Mouse (Mus musculus): ENCODE results near the gene Rad50.

Rad50 gene

GRCm38 (mm10) chr11:53635590-53636182 lies 71.4 kb downstream of the Rad50 start:
- DNase-seq (ENCODE audit: extremely low spot score, low spot score) = no peak

DNA sequence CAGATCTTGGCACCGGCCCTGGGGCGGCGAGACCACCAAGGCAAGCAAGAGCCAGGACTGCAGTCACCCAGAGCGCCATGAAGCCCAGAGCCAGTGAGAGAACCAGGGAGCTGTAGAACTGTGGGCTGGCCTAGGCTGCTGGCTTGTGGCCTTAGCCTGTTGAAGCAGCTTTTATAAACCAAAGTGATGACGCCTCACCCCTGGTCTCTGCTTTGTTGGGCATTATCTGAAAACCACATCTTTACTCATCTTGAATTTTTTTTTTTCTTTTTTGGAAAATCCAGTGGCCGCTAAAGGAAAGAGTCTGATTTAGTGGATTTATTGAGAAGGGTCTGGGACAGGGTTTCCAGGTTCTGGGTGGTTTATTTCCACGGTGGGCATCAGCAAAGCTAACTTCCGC lies 72.6 kb downstream of the Rad50 start, which contains the start of gene Il13:
Gene Il13, minus strand, starts transcription at position 147 of the 400 bp plus-strand sequence.
- DNase-seq (ENCODE audit: extremely low spot score, low spot score) = no peak

DNA sequence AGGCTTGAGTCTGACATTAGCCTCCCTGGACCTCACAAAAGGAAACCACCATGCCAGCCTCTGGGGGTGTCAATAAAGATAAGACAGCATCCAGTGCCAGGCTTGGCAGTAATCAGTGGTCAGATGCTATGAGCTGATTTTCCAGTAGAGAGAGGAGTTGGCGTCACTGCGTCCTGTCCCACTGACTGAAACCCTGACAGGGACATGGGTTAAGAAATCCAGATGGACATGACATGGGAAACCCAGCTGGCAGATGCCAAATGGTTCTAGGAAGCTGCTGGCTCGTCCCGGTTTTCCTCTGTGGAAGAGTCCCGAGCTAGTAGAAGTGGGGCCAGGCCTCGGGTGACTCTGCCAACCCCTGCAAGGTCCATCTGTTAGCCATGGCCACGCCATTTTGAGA lies 73.5 kb downstream of the Rad50 start:
- DNase-seq (ENCODE audit: extremely low spot score, low spot score) = no peak

GRCm38 (mm10) chr11:53632122-53632733 lies 74.9 kb downstream of the Rad50 start:
- no peak for DNase-seq (ENCODE audit: extremely low spot score, low spot score)

GRCm38 (mm10) chr11:53627859-53628258 lies 79.3 kb downstream of the Rad50 start:
- DNase-seq (ENCODE audit: extremely low spot score, low spot score) = peak; percentile 78

GRCm38 (mm10) chr11:53626802-53627373 lies 80.2 kb downstream of the Rad50 start:
- DNase-seq (ENCODE audit: extremely low spot score, low spot score) = no peak

- DNase-seq (ENCODE audit: extremely low spot score, low spot score) = no peak
Measured at GRCm38 (mm10) chr11:53624124-53624523, 83.0 kb downstream of the Rad50 start.

DNA sequence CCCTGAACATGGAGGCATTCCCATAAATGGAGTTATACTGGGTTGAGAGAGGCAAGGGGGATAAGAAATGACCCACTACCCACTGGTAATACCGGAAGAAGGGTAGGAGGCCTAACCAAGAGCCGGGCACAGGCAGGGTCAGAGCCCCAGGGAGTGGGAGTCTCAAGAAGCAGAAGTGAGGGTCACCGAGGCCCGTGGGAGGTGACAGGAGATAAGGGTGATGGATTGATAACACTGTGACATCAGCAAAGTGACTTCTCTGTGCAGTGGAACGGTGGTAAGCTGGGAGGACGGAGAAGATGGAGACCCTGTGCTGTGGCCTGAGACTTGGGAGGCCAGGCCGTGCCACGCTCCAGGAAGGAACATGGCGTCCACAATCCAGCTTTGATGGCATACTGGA lies 83.5 kb downstream of the Rad50 start:
- no peak for DNase-seq (ENCODE audit: extremely low spot score, low spot score)

GRCm38 (mm10) chr11:53622440-53622806 lies 84.7 kb downstream of the Rad50 start:
- no peak for DNase-seq (ENCODE audit: extremely low spot score, low spot score)

- no peak for DNase-seq (ENCODE audit: extremely low spot score, low spot score)
Measured at GRCm38 (mm10) chr11:53621582-53622439, 85.3 kb downstream of the Rad50 start.

DNA sequence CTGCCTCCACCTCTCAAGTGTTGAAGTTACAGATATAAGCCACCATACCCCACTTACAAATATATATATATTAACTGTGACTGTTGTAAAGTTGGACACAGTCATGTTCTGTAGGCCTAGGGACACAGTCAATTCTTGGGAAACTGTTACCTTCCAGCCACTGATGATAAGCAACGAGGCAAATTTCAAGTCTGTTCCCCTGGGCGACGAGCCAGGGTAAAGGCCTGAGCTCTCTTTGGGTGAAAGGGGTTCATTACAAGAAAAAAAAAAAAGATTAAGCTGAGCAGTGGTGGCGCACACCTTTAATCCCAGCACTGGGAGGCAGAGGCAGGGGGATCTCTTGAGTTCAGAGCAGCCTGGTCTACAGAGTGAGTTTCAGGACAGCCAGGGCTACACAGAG lies 87.0 kb downstream of the Rad50 start:
- DNase-seq (ENCODE audit: extremely low spot score, low spot score) = no peak

DNA sequence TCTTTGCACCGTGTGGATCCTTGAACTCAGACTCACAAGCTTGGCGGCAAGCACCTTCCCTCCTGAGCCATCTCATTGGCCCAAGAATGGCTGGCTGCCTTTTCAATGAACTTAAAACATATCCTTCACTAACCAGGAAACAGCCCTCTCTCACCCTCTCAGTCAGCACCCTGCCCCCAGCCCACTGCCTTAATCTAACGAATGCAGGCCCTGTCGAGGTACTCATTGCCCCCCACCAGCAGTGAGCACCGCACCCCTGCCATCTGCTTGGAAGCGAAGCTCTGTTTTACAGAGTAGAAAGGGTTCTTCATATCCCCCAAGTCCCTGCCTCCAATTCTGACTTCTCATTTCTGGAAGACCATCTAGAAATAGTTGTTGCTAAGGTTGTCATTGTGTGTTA lies 87.7 kb downstream of the Rad50 start:
- no peak for DNase-seq (ENCODE audit: extremely low spot score, low spot score)

DNA sequence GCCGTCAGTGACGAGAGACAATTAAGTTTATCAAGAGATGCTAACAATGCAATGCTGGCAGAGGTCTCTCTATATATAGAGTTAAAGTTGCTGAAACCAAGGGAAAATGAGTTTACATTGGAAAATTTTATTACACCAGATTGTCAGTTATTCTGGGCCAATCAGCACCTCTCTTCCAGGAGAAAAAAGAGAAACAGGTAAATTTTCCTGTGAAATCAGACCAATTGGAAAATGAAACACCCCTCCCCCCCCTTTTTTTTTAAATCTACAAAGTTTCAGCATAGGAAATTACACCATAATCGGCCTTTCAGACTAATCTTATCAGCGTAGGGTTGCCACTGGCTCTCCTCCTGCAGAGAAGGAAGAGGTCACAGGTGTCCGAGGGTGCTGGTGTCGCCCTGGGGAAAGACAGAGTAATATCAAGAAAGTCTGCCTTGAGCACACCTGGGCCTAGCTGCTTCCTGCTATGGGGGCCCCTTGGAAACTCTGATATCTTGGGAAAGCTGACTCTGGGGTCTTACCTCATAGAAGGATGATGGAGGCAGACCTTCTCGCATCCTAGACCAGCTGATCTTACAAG lies 88.4 kb downstream of the Rad50 start, which contains the start of gene Il4:
Gene Il4, minus strand, starts transcription at position 51 of the 580 bp plus-strand sequence.
- DNase-seq (ENCODE audit: extremely low spot score, low spot score) = no peak

DNA sequence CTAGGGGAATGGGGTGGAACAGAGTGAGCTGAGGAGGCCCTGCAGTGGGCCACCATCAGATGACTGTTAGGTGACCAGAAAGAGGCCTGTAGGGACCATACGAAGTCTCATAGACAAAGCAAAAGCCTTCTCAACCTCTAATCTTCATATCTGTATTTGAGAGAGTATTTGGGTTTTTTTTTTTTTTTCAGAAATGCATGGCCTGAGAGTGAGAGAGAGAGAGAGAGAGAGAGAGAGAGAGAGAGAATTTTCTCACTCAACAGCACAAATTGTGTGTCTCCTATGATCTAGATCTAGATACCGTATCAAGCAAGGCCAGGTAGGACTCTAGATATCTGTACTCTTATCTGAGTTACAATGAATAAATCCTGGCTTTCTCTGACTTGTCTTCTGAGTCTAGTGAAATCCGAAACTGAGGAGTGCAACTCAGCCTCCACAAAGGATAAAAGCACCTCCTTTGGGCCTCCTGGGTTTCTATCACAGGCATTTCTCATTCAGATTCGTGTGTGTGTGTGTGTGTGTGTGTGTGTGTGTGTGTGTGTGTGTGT lies 89.5 kb downstream of the Rad50 start:
- DNase-seq (ENCODE audit: extremely low spot score, low spot score) = no peak

DNA sequence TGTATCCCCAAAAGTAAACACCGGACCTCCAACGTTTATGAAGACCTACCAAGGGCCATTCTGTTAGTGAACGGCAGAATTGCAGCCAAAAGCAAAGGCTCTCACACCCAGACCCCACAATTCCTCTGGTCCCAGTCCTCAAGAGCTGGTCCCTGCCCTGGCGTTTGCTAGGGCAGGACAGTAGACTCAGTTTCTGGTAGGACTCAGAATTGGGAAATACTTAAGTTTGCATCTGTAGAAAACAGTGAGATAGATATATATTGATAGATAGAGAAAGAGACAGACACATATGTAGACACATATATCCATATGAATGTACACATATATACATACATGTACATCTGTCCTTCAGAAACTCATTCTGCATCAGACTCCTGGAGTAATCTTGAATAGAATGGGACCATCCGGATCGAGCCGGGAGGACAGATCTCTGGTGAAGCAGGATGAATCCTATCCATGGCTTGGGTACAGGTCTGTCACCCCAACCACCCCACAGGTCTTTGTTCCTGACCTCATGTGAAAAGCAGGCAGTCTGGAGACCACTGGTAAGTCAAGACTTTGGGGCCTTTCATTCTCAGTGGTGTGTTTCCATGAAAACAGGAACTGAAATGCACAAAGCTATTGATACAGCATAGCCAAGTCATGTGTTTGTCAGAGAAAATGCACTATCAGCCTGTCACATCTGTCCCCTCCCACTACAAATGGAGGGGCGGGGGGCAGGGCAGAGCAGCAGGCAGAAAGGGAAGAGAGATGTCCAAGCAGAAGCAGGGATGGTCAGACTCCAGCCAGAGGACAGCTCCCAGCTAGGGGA lies 90.2 kb downstream of the Rad50 start:
- DNase-seq (ENCODE audit: extremely low spot score, low spot score) = no peak

GRCm38 (mm10) chr11:53615575-53615974 lies 91.5 kb downstream of the Rad50 start:
- no peak for DNase-seq (ENCODE audit: extremely low spot score, low spot score)

DNA sequence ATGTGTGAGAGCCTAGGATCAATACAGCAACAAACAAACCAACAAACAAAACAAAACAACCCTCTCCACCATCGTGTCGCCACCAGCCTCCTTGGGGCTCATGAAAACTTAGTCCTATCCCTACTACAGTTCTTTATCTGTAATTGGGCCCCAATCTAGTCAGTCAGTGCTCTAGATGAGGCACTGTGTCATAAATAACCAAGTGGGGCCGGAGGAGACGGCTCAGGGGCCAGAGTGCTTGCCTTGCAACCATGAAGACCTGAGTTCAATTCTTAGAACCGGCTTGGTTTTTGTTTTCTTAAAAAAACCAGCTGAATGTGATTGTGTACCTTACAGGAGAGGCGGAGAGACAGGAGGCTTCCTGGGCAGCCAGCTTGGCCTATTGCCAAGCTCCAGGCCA lies 91.9 kb downstream of the Rad50 start:
- no peak for DNase-seq (ENCODE audit: extremely low spot score, low spot score)

GRCm38 (mm10) chr11:53609672-53610071 lies 97.4 kb downstream of the Rad50 start:
- DNase-seq (ENCODE audit: extremely low spot score, low spot score) = no peak

DNA sequence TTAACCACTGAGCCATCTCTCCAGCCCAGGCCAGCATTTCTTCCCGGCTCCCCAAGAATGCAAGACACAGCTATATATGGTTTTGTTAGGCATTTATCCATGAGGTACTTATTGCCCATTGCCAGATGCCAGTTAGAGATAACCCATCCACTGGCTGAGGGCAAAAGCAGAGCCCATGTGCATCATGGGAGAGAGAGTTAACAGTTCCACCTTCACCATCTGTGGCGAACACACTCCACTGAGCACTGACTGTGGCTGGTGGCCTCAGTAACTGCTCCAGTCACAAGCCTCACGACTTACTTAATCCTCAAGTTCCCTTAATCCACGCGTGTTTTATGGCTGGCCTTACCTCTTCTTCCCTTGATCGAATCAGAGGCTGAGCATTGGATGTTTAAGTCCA lies 97.9 kb downstream of the Rad50 start:
- DNase-seq (ENCODE audit: extremely low spot score, low spot score) = no peak

- no peak for DNase-seq (ENCODE audit: extremely low spot score, low spot score)
Measured at GRCm38 (mm10) chr11:53605609-53606008, 101.5 kb downstream of the Rad50 start.

- no peak for DNase-seq (ENCODE audit: extremely low spot score, low spot score)
Measured at GRCm38 (mm10) chr11:53604983-53605382, 102.1 kb downstream of the Rad50 start.

All from neural tube, embryonic 10.5 days (tissue).